Mouse (Mus musculus): ENCODE measurements around the gene Dnajc12. TPM values are rescaled to one million over a fixed set of nuclear protein-coding genes. Genes with fewer than 3 reads are reported as not detected.
"Not testable (repeated sequence)": the region's sequence is repeated elsewhere in the genome, so short reads cannot be mapped to it uniquely, and the experiment has no call there.

Dnajc12 gene
- total and polyA plus RNA-seq, 3 experiments: 3.5 to 13.5 (median 11.6) TPM

DNA sequence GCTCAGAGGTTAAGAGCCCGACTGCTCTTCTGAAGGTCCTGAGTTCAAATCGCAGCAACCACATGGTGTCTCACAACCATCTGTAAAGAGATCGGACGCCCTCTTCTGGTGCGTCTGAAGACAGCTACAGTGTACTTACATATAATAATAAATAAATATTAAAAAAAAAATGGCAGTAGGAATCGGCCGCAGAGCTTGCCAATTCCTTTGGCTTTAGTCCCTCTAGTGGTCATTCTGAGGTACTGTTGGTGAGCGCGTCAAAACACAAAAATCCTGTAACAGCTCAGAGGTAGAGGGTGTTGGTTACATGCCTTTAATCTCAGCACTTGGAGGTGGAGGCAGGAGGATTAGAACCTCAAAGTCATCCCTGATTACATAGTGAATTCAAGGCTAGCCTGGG, 4.8 kb upstream of the Dnajc12 start:
- intact Hi-C loops (cut with DNase I): loop anchor here (1.0 to 2.0 kb wide), 3 partner anchors 39 to 225 kb away; no protein-coding TSS in a partner anchor
- Histone ChIP-seq H3K27me3 (ENCODE audit: control insufficient read depth, insufficient read depth, low read length) (no peaks in the 10 kb centered on the region), H3K9ac (ENCODE audit: low read depth, low read length) (no peak overlapping the region), H3K36me3 (ENCODE audit: control insufficient read depth, insufficient read depth, low read length) (no peaks in the 10 kb centered on the region), H3K4me3 (no peak overlapping the region), H3K79me2 (replicated peaks; ENCODE audit: control insufficient read depth, insufficient read depth, low read length) (no peaks in the 10 kb centered on the region), H3K4me1 (ENCODE audit: control insufficient read depth, insufficient read depth, low read length) (peaks cover 4% of the 10 kb centered on the region; the same call in 1 of the 2 replicates), H3K27ac (no peak overlapping the region)
- TF ChIP-seq CTCF (IDR thresholded peaks at IDR 0.05) (peak; percentile 99; the same call in 1 of the 2 replicates), POLR2A (IDR thresholded peaks at IDR 0.05; ENCODE audit: insufficient read depth, low read depth, low read length) (no peak), EP300 (IDR thresholded peaks at IDR 0.05; ENCODE audit: insufficient read depth, low read depth, low read length) (0 out of 2 replicates have a peak, but pooled peaks have one; percentile 35)
- WGBS: 16% methylated on average over 9 of the region's 9 CpGs
- peak; percentile 33 to 42 for DNase-seq

DNA sequence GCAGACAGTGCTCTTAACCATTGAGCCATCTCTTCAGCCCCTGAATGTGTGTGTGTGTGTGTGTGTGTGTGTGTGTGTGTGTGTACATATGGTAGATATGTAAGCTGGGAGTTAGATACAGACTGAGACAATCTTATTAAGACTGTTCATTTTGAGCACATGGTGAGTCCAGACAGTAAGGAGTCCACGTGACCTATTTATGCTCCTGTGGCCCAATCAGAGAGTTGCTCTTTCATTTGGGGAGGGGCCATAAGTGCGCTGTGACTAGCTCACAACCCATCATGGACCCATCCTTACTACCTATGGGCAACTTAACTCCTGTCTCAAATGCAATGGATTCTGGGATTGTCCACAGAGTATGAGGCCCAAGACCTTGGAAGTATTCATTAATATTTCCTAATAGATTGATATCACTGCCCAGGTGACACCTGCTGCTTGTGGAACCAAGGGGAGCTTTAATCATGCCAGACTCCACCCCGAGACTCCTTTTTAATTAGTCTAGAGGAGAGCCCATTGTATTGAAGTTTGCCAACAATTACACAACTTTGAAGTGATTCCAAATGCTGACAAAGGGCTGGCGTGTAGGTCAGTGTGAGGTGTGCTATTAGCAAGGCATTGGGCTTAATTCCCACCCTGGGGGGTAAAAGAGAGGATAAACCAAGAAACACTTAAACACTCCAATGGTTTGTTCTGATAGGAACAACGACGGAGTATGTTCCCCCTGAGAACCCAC, 3.1 kb upstream of the Dnajc12 start:
- DNase-seq: no peak
- intact Hi-C loops (cut with DNase I): no loop called here
- H3K79me2 ChIP-seq (replicated peaks; ENCODE audit: control insufficient read depth, insufficient read depth, low read length): no peaks in the 10 kb centered on the region
- peaks cover 4% of the 10 kb centered on the region; the same call in 1 of the 2 replicates for H3K4me1 ChIP-seq (ENCODE audit: control insufficient read depth, insufficient read depth, low read length)
- H3K27me3 ChIP-seq (ENCODE audit: control insufficient read depth, insufficient read depth, low read length): no peaks in the 10 kb centered on the region
- H3K27ac ChIP-seq: no peak overlapping the region
- H3K4me3 ChIP-seq: no peak overlapping the region
- no peak overlapping the region for H3K9ac ChIP-seq (ENCODE audit: low read depth, low read length)
- 68% methylated on average over 6 of the region's 6 CpGs for WGBS
- TF ChIP-seq POLR2A (IDR thresholded peaks at IDR 0.05; ENCODE audit: insufficient read depth, low read depth, low read length) (no peak), EP300 (IDR thresholded peaks at IDR 0.05; ENCODE audit: insufficient read depth, low read depth, low read length) (no peak), CTCF (IDR thresholded peaks at IDR 0.05) (no peak)
- no peaks in the 10 kb centered on the region for H3K36me3 ChIP-seq (ENCODE audit: control insufficient read depth, insufficient read depth, low read length)

DNA sequence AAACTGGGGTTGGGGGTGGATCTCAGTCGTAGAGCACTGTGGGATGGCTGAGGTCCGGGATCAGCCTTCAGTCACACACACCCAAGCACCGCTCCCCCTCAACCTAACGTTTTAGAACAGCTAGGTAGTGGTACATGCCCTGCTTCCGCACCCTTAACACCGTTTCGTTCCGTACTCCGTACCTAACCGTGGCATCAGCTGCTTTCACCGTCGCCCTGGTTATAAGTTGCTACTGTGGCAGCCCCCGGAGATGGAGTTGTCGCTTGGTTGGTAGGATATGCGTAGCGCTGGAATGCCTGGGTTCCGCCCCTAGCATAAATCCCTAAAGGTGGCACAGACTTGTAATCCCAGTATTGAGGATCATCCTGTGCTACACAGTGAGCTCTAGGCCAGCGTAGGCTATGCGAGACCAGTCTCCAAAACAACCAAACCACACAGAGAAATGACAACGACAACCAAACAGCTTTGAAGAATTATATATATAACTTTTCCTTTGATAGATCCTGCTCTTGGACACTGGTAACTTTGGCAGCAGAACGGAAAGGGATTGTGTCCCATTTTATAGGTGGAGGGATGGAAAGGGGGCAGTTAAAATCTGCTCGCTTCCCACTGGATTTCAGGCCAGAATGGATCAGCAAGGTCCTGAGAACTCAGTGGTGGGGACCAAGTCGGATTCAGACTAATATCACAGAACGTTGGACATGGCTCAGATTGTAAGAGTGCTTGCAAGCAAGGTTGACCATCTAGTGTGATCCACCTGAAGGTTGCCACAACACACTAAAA, 554 bp upstream of the Dnajc12 start, which contains the start of gene Sirt1:
Sirt1 (minus strand) TSS at position 207 of the 783 bp plus-strand sequence.
- H3K9ac ChIP-seq (ENCODE audit: low read depth, low read length): peak within 1 kb of the TSS; percentile 62
- H3K79me2 ChIP-seq (replicated peaks; ENCODE audit: control insufficient read depth, insufficient read depth, low read length): no peaks in the 10 kb centered on the region
- 9% methylated on average over 24 of the region's 24 CpGs for WGBS
- no peaks in the 10 kb centered on the region for H3K36me3 ChIP-seq (ENCODE audit: control insufficient read depth, insufficient read depth, low read length)
- no peaks in the 10 kb centered on the region for H3K27me3 ChIP-seq (ENCODE audit: control insufficient read depth, insufficient read depth, low read length)
- peak within 1 kb of the TSS; percentile 72 for H3K27ac ChIP-seq
- H3K4me3 ChIP-seq: peak within 1 kb of the TSS; percentile 68
- DNase-seq: peak; percentile 6 to 28
- peaks cover 4% of the 10 kb centered on the region; the same call in 1 of the 2 replicates for H3K4me1 ChIP-seq (ENCODE audit: control insufficient read depth, insufficient read depth, low read length)
- TF ChIP-seq EP300 (IDR thresholded peaks at IDR 0.05; ENCODE audit: insufficient read depth, low read depth, low read length): no peak
- TF ChIP-seq CTCF (IDR thresholded peaks at IDR 0.05): no peak
- TF ChIP-seq POLR2A (IDR thresholded peaks at IDR 0.05; ENCODE audit: insufficient read depth, low read depth, low read length): no peak
- intact Hi-C loops (cut with DNase I): loop anchor here (2.0 to 10.0 kb wide), 3 partner anchors 47 to 357 kb away; partner anchors contain the start of genes Herc4, Hnrnph3 and Pbld2

DNA sequence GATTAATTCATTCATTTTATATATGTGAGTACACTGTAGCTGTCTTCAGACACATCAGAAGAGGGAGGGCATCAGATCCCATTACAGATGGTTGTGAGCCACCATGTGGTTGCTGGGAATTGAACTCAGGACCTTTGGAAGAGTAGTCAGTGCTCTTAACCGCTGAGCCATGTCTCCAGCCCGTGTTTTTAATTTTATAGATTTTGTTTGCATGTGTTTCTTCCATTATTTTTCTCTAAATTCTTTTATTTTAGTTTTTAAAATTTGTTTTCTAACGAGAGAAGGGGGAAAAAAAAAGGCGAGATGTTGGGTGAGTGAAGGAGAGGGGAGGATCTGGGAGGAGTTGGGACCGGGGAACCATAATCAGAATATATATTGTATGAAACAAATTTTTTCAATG, 3.7 kb downstream of the Dnajc12 start:
- not testable (repeated sequence) for H3K4me1 ChIP-seq (ENCODE audit: control insufficient read depth, insufficient read depth, low read length); H3K79me2 ChIP-seq (replicated peaks; ENCODE audit: control insufficient read depth, insufficient read depth, low read length); DNase-seq; H3K9ac ChIP-seq (ENCODE audit: low read depth, low read length); H3K27ac ChIP-seq; H3K36me3 ChIP-seq (ENCODE audit: control insufficient read depth, insufficient read depth, low read length); H3K27me3 ChIP-seq (ENCODE audit: control insufficient read depth, insufficient read depth, low read length); H3K4me3 ChIP-seq
- intact Hi-C loops (cut with DNase I): loop anchor here (10.0 kb wide), 1 partner anchor 361 kb away; the partner anchor contains the start of genes Hnrnph3 and Pbld2
- 30% methylated on average over 5 of the region's 5 CpGs for WGBS

DNA sequence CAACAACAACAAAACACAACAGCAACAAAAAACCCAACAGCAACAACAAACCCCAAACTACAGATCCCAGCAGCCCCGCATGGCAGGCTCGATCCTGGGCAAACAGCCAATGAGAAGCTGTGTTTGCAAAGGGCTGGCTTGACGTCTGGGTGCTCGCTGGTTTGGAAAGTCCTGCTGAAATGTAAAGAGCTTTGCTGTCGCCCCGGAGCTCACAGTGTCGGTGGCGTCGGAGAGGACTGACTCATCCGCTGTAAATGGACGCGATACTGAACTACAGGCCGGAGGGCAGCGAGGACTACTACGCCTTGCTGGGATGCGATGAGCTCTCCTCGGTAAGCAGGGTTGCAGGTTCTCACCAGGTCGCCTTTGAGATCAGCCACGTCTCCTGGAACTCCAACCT, 4.2 kb downstream of the Dnajc12 start:
- Histone ChIP-seq H3K79me2 (replicated peaks; ENCODE audit: control insufficient read depth, insufficient read depth, low read length) (no peaks in the 10 kb centered on the region), H3K4me1 (ENCODE audit: control insufficient read depth, insufficient read depth, low read length) (peaks cover 3% of the 10 kb centered on the region; the same call in 1 of the 2 replicates), H3K36me3 (ENCODE audit: control insufficient read depth, insufficient read depth, low read length) (no peaks in the 10 kb centered on the region), H3K4me3 (peak overlapping the region; percentile 51), H3K27me3 (ENCODE audit: control insufficient read depth, insufficient read depth, low read length) (no peaks in the 10 kb centered on the region), H3K27ac (peak overlapping the region; percentile 65), H3K9ac (ENCODE audit: low read depth, low read length) (peak overlapping the region; percentile 69)
- TF ChIP-seq EP300 (IDR thresholded peaks at IDR 0.05; ENCODE audit: insufficient read depth, low read depth, low read length) (0 out of 2 replicates have a peak, but pooled peaks have one; percentile 24), POLR2A (IDR thresholded peaks at IDR 0.05; ENCODE audit: insufficient read depth, low read depth, low read length) (peak; percentile 69), CTCF (IDR thresholded peaks at IDR 0.05) (no peak)
- WGBS: under 1% methylated on average over 19 of the region's 19 CpGs
- peak; percentile 77 to 83 for DNase-seq
- intact Hi-C loops (cut with DNase I): loop anchor here (10.0 kb wide), 1 partner anchor 362 kb away; the partner anchor contains the start of genes Hnrnph3 and Pbld2
